Mouse (Mus musculus) MEL (cell line): ENCODE measurements at regions not wholly inside any gene's neighbourhood (a gene's known extent, or its start where the extent isn't known, plus 50 kb on each side); places are given as distances from the start of the nearest gene placed in this dataset.

Source experiments
- DNase-seq: peaks from one replicate; pipeline ENCODE4 v3.0.0; 2011; ENCODE audit warnings: low read depth, low spot score
- H3K27ac ChIP-seq: 2 replicates; pipeline ENCODE4 v1.5.1; 2012; ENCODE audit warnings: low read depth, mild to moderate bottlenecking, control low read depth, low read length, moderate library complexity; ENCODE audit not compliant: control insufficient read depth
- H3K27me3 ChIP-seq, 2 experiments: fragments of 150-350 bp in 1 of 2; sonication (generic) in 1 of 2; 2 replicates each; pipeline ENCODE4 v1.6.1; 2012; ENCODE audit warnings: low read length in 2 of 2, mild to moderate bottlenecking in 2 of 2, improper control_type of control experiment in 1 of 2, moderate library complexity in 1 of 2; ENCODE audit not compliant: insufficient read depth in 2 of 2, control insufficient read depth in 1 of 2
- H3K36me3 ChIP-seq, 2 experiments: 2 replicates each; pipeline ENCODE4 v1.6.1; 2012 to 2014; ENCODE audit warnings: low read length in 2 of 2, improper control_type of control experiment in 1 of 2, inconsistent platforms in 1 of 2, mild to moderate bottlenecking in 1 of 2; ENCODE audit not compliant: insufficient read depth in 2 of 2, control insufficient read depth in 1 of 2
- H3K4me1 ChIP-seq, 2 experiments: fragments of 150-350 bp in 1 of 2; sonication (generic) in 1 of 2; 2 replicates each; pipeline ENCODE4 v1.6.1; 2012; ENCODE audit warnings: low read length in 2 of 2, improper control_type of control experiment in 1 of 2, mild to moderate bottlenecking in 1 of 2; ENCODE audit not compliant: insufficient read depth in 2 of 2, control insufficient read depth in 1 of 2
- H3K4me3 ChIP-seq, 2 experiments: fragments of 150-350 bp in 1 of 2; sonication (generic) in 1 of 2; 2 replicates each; pipeline ENCODE4 v1.5.1; 2012; ENCODE audit warnings: low read depth in 2 of 2, low read length in 2 of 2, mild to moderate bottlenecking in 2 of 2, moderate library complexity in 2 of 2, control low read depth in 1 of 2, improper control_type of control experiment in 1 of 2; ENCODE audit not compliant: control insufficient read depth in 1 of 2, insufficient read depth in 1 of 2
- H3K79me2 ChIP-seq: 2 replicates; pipeline ENCODE4 v1.6.1; 2012; ENCODE audit warnings: mild to moderate bottlenecking, low read length, moderate library complexity; ENCODE audit not compliant: control insufficient read depth, poor library complexity, insufficient read depth
- H3K9ac ChIP-seq: 2 replicates; pipeline ENCODE4 v1.6.1; 2012; ENCODE audit warnings: low read depth, mild to moderate bottlenecking, control low read depth, low read length, moderate library complexity; ENCODE audit not compliant: control insufficient read depth, poor library complexity, severe bottlenecking
- H3K9me3 ChIP-seq: fragments of 150-350 bp; sonication (generic); replicated peaks from 2 replicates; pipeline ENCODE4 v1.6.1; 2012; ENCODE audit warnings: mild to moderate bottlenecking, low read length, improper control_type of control experiment, moderate library complexity; ENCODE audit not compliant: insufficient read depth
- CHD1 ChIP-seq: IDR thresholded peaks from 2 replicates; pipeline ENCODE4 v1.6.1; 2012; ENCODE audit warnings: low read depth, mild to moderate bottlenecking, inconsistent platforms, low read length, improper control_type of control experiment
- CHD2 ChIP-seq: IDR thresholded peaks from 2 replicates; pipeline ENCODE4 v1.6.1; 2011; ENCODE audit warnings: low read length, improper control_type of control experiment
- CTCF ChIP-seq, 3 experiments: IDR thresholded peaks in 2 of 3; conservative IDR thresholded peaks in 1 of 3; 2 replicates each; pipeline ENCODE4 v1.5.1; 2011 to 2012; ENCODE audit warnings: low read length in 3 of 3, low read depth in 2 of 3, mild to moderate bottlenecking in 2 of 3, improper control_type of control experiment in 1 of 3, inconsistent platforms in 1 of 3, mixed read lengths in 1 of 3, moderate library complexity in 1 of 3; ENCODE audit not compliant: control insufficient read depth in 1 of 3, insufficient read depth in 1 of 3, poor library complexity in 1 of 3, severe bottlenecking in 1 of 3
- E2F4 ChIP-seq: IDR thresholded peaks from 2 replicates; pipeline ENCODE4 v1.6.1; 2011; ENCODE audit warnings: low read depth, low read length, improper control_type of control experiment, borderline replicate concordance
- ELF1 ChIP-seq: IDR thresholded peaks from 2 replicates; pipeline ENCODE4 v1.6.1; 2014; ENCODE audit warnings: low read depth, mild to moderate bottlenecking, inconsistent platforms, low read length, improper control_type of control experiment, moderate library complexity
- EP300 ChIP-seq, 2 experiments: IDR thresholded peaks; 2 replicates each; pipeline ENCODE4 v1.6.1; 2011; ENCODE audit warnings: improper control_type of control experiment in 2 of 2, low read length in 2 of 2, low read depth in 1 of 2, mild to moderate bottlenecking in 1 of 2
- ETS1 ChIP-seq: IDR thresholded peaks from 2 replicates; pipeline ENCODE4 v1.6.1; 2012; ENCODE audit warnings: low read depth, mild to moderate bottlenecking, inconsistent platforms, low read length, improper control_type of control experiment, moderate library complexity
- GABPA ChIP-seq: IDR thresholded peaks from 2 replicates; pipeline ENCODE4 v1.6.1; 2012; ENCODE audit warnings: low read depth, mild to moderate bottlenecking, inconsistent platforms, low read length, improper control_type of control experiment, moderate library complexity
- GATA1 ChIP-seq: IDR thresholded peaks from 2 replicates; pipeline ENCODE4 v1.6.1; 2011; ENCODE audit warnings: low read depth, low read length, improper control_type of control experiment
- JUND ChIP-seq: IDR thresholded peaks from 2 replicates; pipeline ENCODE4 v1.6.1; 2011; ENCODE audit warnings: low read depth, mild to moderate bottlenecking, improper control_type of control experiment, low read length
- MAX ChIP-seq: IDR thresholded peaks from 2 replicates; pipeline ENCODE4 v1.6.1; 2011; ENCODE audit warnings: low read length, improper control_type of control experiment
- MEF2A ChIP-seq: IDR thresholded peaks from 2 replicates; pipeline ENCODE4 v1.6.1; 2014; ENCODE audit warnings: low read depth, mild to moderate bottlenecking, inconsistent platforms, low read length, improper control_type of control experiment; ENCODE audit not compliant: poor library complexity, insufficient replicate concordance, severe bottlenecking; ENCODE audit errors: extremely low read depth
- MXI1 ChIP-seq: IDR thresholded peaks from 2 replicates; pipeline ENCODE4 v1.6.1; 2011; ENCODE audit warnings: mild to moderate bottlenecking, low read depth, low read length, improper control_type of control experiment
- POLR2A ChIP-seq, 2 experiments: IDR thresholded peaks; 2 replicates each; pipeline ENCODE4 v1.6.1; 2011 to 2012; ENCODE audit warnings: low read length in 2 of 2, mild to moderate bottlenecking in 2 of 2, control low read depth in 1 of 2, improper control_type of control experiment in 1 of 2, low read depth in 1 of 2, moderate library complexity in 1 of 2; ENCODE audit not compliant: control insufficient read depth in 1 of 2, insufficient read depth in 1 of 2, poor library complexity in 1 of 2
- POLR2AphosphoS2 ChIP-seq: IDR thresholded peaks from 2 replicates; pipeline ENCODE4 v1.6.1; 2011; ENCODE audit warnings: low read length, improper control_type of control experiment
- POLR2AphosphoS5 ChIP-seq: IDR thresholded peaks from 2 replicates; pipeline ENCODE4 v1.6.1; 2012; ENCODE audit warnings: low read depth, borderline replicate concordance, mild to moderate bottlenecking, inconsistent platforms, low read length, moderate library complexity, mixed read lengths
- RAD21 ChIP-seq: IDR thresholded peaks from 2 replicates; pipeline ENCODE4 v1.6.1; 2011; ENCODE audit warnings: mild to moderate bottlenecking, low read depth, low read length, improper control_type of control experiment
- RCOR1 ChIP-seq: IDR thresholded peaks from 2 replicates; pipeline ENCODE4 v1.6.1; 2012; ENCODE audit warnings: low read depth, mild to moderate bottlenecking, inconsistent platforms, low read length, improper control_type of control experiment
- SIN3A ChIP-seq: IDR thresholded peaks from 2 replicates; pipeline ENCODE4 v1.6.1; 2012; ENCODE audit warnings: low read length, improper control_type of control experiment, inconsistent platforms
- TBP ChIP-seq: IDR thresholded peaks from 2 replicates; pipeline ENCODE4 v1.8.0; 2011; ENCODE audit warnings: low read depth, low read length, improper control_type of control experiment
- USF1 ChIP-seq: IDR thresholded peaks from 2 replicates; pipeline ENCODE4 v1.6.1; 2014; ENCODE audit warnings: low read depth, mild to moderate bottlenecking, inconsistent platforms, low read length, improper control_type of control experiment, moderate library complexity
- ZC3H11A ChIP-seq: IDR thresholded peaks from 2 replicates; pipeline ENCODE4 v1.6.1; 2012; ENCODE audit warnings: low read depth, mild to moderate bottlenecking, inconsistent platforms, low read length, improper control_type of control experiment
- ZMIZ1 ChIP-seq: IDR thresholded peaks from 2 replicates; pipeline ENCODE4 v1.6.1; 2012; ENCODE audit warnings: low read depth, mild to moderate bottlenecking, inconsistent platforms, low read length, improper control_type of control experiment, moderate library complexity

- Histone ChIP-seq H3K27ac (no peak overlapping the region), H3K4me1 (no peaks in the 10 kb centered on the region), H3K9me3 (no peaks in the 10 kb centered on the region), H3K36me3 (no peaks in the 10 kb centered on the region), H3K27me3 (no peaks in the 10 kb centered on the region), H3K4me3 (no peak overlapping the region), H3K79me2 (no peaks in the 10 kb centered on the region), H3K9ac (no peak overlapping the region)
- no peak for TF ChIP-seq RAD21
- no peak for TF ChIP-seq MAX
- TF ChIP-seq USF1 = no peak
- TF ChIP-seq POLR2AphosphoS5 = no peak
- TF ChIP-seq ZMIZ1 = no peak
- TF ChIP-seq POLR2A (IDR thresholded peaks at IDR 0.05; ENCODE audit: control insufficient read depth in 1 of 2, insufficient read depth in 1 of 2, low read depth in 1 of 2, low read length in 2 of 2, poor library complexity in 1 of 2) = no peak
- no peak for TF ChIP-seq EP300 (IDR thresholded peaks at IDR 0.05; ENCODE audit: low read depth in 1 of 2, low read length in 2 of 2)
- no peak for TF ChIP-seq TBP
- no peak for TF ChIP-seq CHD1
- no peak for TF ChIP-seq JUND
- no peak for TF ChIP-seq ZC3H11A
- TF ChIP-seq SIN3A = no peak
- no peak for TF ChIP-seq CTCF (IDR thresholded peaks at IDR 0.05 in 2 of 3, conservative IDR thresholded peaks at IDR 0.05 in 1 of 3; ENCODE audit: control insufficient read depth in 1 of 3, insufficient read depth in 1 of 3, low read depth in 2 of 3, low read length in 3 of 3, poor library complexity in 1 of 3, severe bottlenecking in 1 of 3)
- no peak for TF ChIP-seq GATA1
- TF ChIP-seq ELF1 = no peak
- no peak for TF ChIP-seq MEF2A
- no peak for TF ChIP-seq MXI1
- TF ChIP-seq RCOR1 = no peak
- TF ChIP-seq GABPA = no peak
- no peak for TF ChIP-seq POLR2AphosphoS2
- no peak for DNase-seq
These were observed 184.6 kb upstream of the Vegfc start for GRCm38 (mm10) chr8:53892770-53893169.

- TF ChIP-seq ETS1 = no peak
- TF ChIP-seq E2F4 = no peak
- no peak for TF ChIP-seq ZMIZ1
- no peak for TF ChIP-seq CHD1
- TF ChIP-seq CHD2 = no peak
- no peak for TF ChIP-seq SIN3A
- TF ChIP-seq POLR2A (IDR thresholded peaks at IDR 0.05; ENCODE audit: control insufficient read depth in 1 of 2, insufficient read depth in 1 of 2, low read depth in 1 of 2, low read length in 2 of 2, poor library complexity in 1 of 2) = no peak
- no peak for TF ChIP-seq ZC3H11A
These were observed 155.1 kb upstream of the Vegfc start for GRCm38 (mm10) chr8:53922343-53922742.

More at GRCm38 (mm10) chr8:53922343-53922742, 155.1 kb upstream of the Vegfc start:
- Histone ChIP-seq H3K9ac (no peak overlapping the region), H3K4me1 (no peaks in the 10 kb centered on the region), H3K4me3 (no peak overlapping the region), H3K79me2 (no peaks in the 10 kb centered on the region), H3K36me3 (no peaks in the 10 kb centered on the region), H3K27me3 (no peaks in the 10 kb centered on the region), H3K27ac (no peak overlapping the region), H3K9me3 (no peaks in the 10 kb centered on the region)
- DNase-seq = no peak
